Mouse (Mus musculus) liver, postnatal 0 days (tissue): ENCODE measurements around the gene Ip6k3. TPM values are rescaled to one million over a fixed set of nuclear protein-coding genes. Genes with fewer than 3 reads are reported as not detected.

ENCODE experiments used
- ATAC-seq: fragments of 200-750 bp; cut with Nextera tagmentation; 2 replicates; pipeline ENCODE4 v1.8.0; 2017; ENCODE audit warnings: mild to moderate bottlenecking, moderate library complexity
- DNase-seq: peaks from one replicate; pipeline ENCODE4 v3.0.0-alpha.2; 2016
- H3K27ac ChIP-seq: fragments of 300-500 bp; sonication (generic); 2 replicates; pipeline ENCODE4 v1.5.1; 2014; ENCODE audit warnings: antibody characterized with exemption, moderate library complexity, mild to moderate bottlenecking, low read depth
- H3K27me3 ChIP-seq: fragments of 300-500 bp; sonication (generic); 2 replicates; pipeline ENCODE4 v1.6.1; 2014; ENCODE audit warnings: low read length, control low read depth, mixed read lengths; ENCODE audit not compliant: insufficient read depth
- H3K36me3 ChIP-seq: fragments of 300-500 bp; sonication (generic); replicated peaks from 2 replicates; pipeline ENCODE4 v1.6.1; 2014; ENCODE audit warnings: mild to moderate bottlenecking, control low read depth, low read length, moderate library complexity, mixed read lengths; ENCODE audit not compliant: insufficient read depth
- H3K4me1 ChIP-seq: fragments of 300-500 bp; sonication (generic); 2 replicates; pipeline ENCODE4 v1.6.1; 2014; ENCODE audit warnings: antibody characterized with exemption, mild to moderate bottlenecking, control low read depth; ENCODE audit not compliant: insufficient read depth
- H3K4me2 ChIP-seq: fragments of 300-500 bp; sonication (generic); 2 replicates; pipeline ENCODE4 v1.6.1; 2014; ENCODE audit warnings: low read depth, mild to moderate bottlenecking, low read length, moderate library complexity, mixed read lengths
- H3K4me3 ChIP-seq: fragments of 300-500 bp; sonication (generic); 2 replicates; pipeline ENCODE4 v1.5.1; 2014; ENCODE audit warnings: low read depth, low read length
- H3K9ac ChIP-seq: fragments of 300-500 bp; sonication (generic); replicated peaks from 2 replicates; pipeline ENCODE4 v1.6.1; 2014; ENCODE audit warnings: mild to moderate bottlenecking, moderate library complexity
- H3K9me3 ChIP-seq: fragments of 300-500 bp; sonication (generic); 2 replicates; pipeline ENCODE4 v1.6.1; 2016; ENCODE audit warnings: mild to moderate bottlenecking, control low read depth, low read length, mixed read lengths
- CTCF ChIP-seq: sonication (generic); IDR thresholded peaks from 2 replicates; pipeline ENCODE4 v1.5.1; 2016; ENCODE audit warnings: antibody characterized with exemption, low read depth
- EP300 ChIP-seq: IDR thresholded peaks from 2 replicates; pipeline ENCODE4 v1.6.1; 2016; ENCODE audit warnings: antibody characterized with exemption, low read depth, mild to moderate bottlenecking
- WGBS: fragments of 180-500 bp; shearing (Covaris S2); extraction: QIAGEN DNeasy Blood & Tissue Kit; methylation state at CpG from one replicate; pipeline ENCODE4 v1.1.7; 2014; ENCODE audit not compliant: insufficient replicate concordance; 5-methylcytosine and 5-hydroxymethylcytosine counted together
- polyA plus RNA-seq: library from polyadenylated mRNA; unstranded; fragments of >200 nt; fragmentation: Nextera tagmentation; extraction: Ambion mirVana; gene quantifications from 2 replicates; pipeline ENCODE4 v1.2.1, GENCODE M21; 2015

The Ip6k3 gene
- polyA plus RNA-seq, 1 experiment from 2014 or later = 0.06 TPM

DNA sequence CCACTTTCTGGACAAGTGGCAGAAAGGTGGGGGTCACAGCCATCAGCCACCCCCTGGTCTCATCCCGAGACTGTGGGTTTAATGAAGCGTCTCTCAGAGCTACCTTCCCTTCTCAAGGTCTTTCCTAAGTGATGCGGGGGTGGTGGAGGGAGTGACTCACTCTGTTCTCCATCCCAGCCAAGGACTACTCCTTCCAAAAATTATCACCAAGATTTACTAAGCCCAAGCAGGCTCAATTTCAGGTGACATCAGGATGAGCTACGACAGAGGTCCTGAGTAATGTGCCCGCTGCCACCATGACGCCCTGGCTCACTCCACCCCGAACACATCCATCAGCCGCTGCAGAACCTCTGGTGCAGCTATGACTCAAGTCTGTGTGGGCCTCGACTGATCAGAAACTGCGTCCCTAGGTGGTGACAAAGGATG is 36.3 kb downstream of the Ip6k3 start:
- no peaks in the 10 kb centered on the region for H3K36me3 ChIP-seq
- H3K27ac ChIP-seq = no peak overlapping the region
- no peak overlapping the region for H3K4me3 ChIP-seq
- DNase-seq = no peak
- H3K9me3 ChIP-seq = no peaks in the 10 kb centered on the region
- no peak overlapping the region; the same call in 1 of the 2 replicates for H3K9ac ChIP-seq
- 78% methylated on average over 10 of the region's 10 CpGs for WGBS
- no peak overlapping the region for H3K4me2 ChIP-seq
- H3K4me1 ChIP-seq = peaks cover 13% of the 10 kb centered on the region
- no peak for TF ChIP-seq CTCF
- no peak for TF ChIP-seq EP300
- no peaks in the 10 kb centered on the region for H3K27me3 ChIP-seq
- ATAC-seq = no peak

GRCm38 (mm10) chr17:27130246-27130645 is 37.3 kb downstream of the Ip6k3 start:
- Histone ChIP-seq H3K27me3 (no peaks in the 10 kb centered on the region), H3K9me3 (no peaks in the 10 kb centered on the region), H3K27ac (no peak overlapping the region), H3K4me1 (peaks cover 13% of the 10 kb centered on the region), H3K9ac (no peak overlapping the region), H3K36me3 (no peaks in the 10 kb centered on the region), H3K4me2 (no peak overlapping the region), H3K4me3 (no peak overlapping the region)
- ATAC-seq (no peak), DNase-seq (peak; percentile 46)
- WGBS = 49% methylated on average over 9 of the region's 9 CpGs
- TF ChIP-seq EP300 (no peak), CTCF (no peak)

DNA sequence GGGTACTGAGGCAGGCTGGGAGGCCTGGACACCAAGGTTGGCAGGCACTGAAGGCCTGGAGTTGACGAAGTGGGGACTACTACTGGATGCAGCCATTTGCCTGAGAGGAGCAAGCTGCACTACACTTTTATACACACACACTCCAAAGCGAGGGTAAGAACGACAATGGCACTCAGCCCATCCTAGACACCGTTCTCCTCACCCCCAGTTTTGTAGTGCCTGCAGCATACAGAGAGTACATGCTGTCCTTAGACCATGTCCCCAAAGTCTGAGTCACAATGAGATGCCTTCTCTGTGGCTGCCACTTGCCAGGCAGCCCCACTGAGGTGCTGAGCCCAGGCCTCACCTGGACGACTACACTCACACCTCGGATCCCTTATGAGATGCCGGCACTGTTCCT is 37.8 kb downstream of the Ip6k3 start:
- Histone ChIP-seq H3K27me3 (no peaks in the 10 kb centered on the region), H3K4me1 (peaks cover 13% of the 10 kb centered on the region), H3K27ac (no peak overlapping the region), H3K4me3 (no peak overlapping the region), H3K9ac (no peak overlapping the region), H3K4me2 (no peak overlapping the region), H3K36me3 (no peaks in the 10 kb centered on the region), H3K9me3 (no peaks in the 10 kb centered on the region)
- ATAC-seq (no peak), DNase-seq (no peak)
- TF ChIP-seq EP300 = no peak
- 76% methylated on average over 7 of the region's 7 CpGs for whole genome bisulfite sequencing

GRCm38 (mm10) chr17:27129291-27129690 is 38.3 kb downstream of the Ip6k3 start:
- DNase-seq (no peak), ATAC-seq (no peak)
- no peaks in the 10 kb centered on the region for H3K27me3 ChIP-seq
- H3K36me3 ChIP-seq = no peaks in the 10 kb centered on the region
- no peak overlapping the region for H3K4me3 ChIP-seq
- H3K4me2 ChIP-seq = no peak overlapping the region
- H3K4me1 ChIP-seq = peaks cover 13% of the 10 kb centered on the region
- no peak overlapping the region for H3K27ac ChIP-seq
- TF ChIP-seq CTCF = no peak
- no peak for TF ChIP-seq EP300
- no peak overlapping the region for H3K9ac ChIP-seq
- H3K9me3 ChIP-seq = no peaks in the 10 kb centered on the region
- WGBS = 87% methylated on average over 13 of the region's 13 CpGs

DNA sequence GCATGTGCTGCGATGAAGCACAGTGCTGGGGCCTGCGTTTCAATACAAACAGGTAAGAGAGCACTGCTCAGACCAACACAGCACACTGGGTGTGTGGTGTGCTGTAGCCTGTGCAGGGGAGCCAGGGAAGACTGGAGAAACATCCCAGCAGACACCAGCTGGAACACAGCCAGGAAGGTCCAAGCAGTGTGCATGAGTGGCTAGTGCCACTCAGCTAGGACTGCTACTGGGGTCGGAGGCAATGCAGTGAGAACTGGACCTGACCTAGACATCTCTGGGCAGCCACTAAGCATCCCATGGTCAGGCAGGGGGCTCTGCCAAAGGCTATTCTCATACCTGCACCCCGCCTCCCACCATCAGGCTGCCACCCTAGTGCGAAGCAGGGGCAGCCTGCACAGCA is 39.4 kb downstream of the Ip6k3 start:
- no peak overlapping the region for H3K4me3 ChIP-seq
- no peaks in the 10 kb centered on the region for H3K9me3 ChIP-seq
- WGBS = 92% methylated on average over 5 of the region's 5 CpGs
- H3K9ac ChIP-seq = no peak overlapping the region
- peaks cover 17% of the 10 kb centered on the region for H3K4me1 ChIP-seq
- TF ChIP-seq CTCF = no peak
- no peak for ATAC-seq
- H3K27me3 ChIP-seq = no peaks in the 10 kb centered on the region
- no peak overlapping the region for H3K27ac ChIP-seq
- DNase-seq = no peak
- H3K36me3 ChIP-seq = peaks cover 3% of the 10 kb centered on the region; the same call in 1 of the 2 replicates
- no peak overlapping the region for H3K4me2 ChIP-seq

GRCm38 (mm10) chr17:27126974-27127373 is 40.6 kb downstream of the Ip6k3 start:
- Histone ChIP-seq H3K36me3 (peaks cover 7% of the 10 kb centered on the region; the same call in 1 of the 2 replicates), H3K27ac (no peak overlapping the region), H3K4me2 (no peak overlapping the region), H3K4me1 (peaks cover 13% of the 10 kb centered on the region; the same call in 1 of the 2 replicates), H3K9me3 (no peaks in the 10 kb centered on the region), H3K27me3 (no peaks in the 10 kb centered on the region), H3K4me3 (no peak overlapping the region), H3K9ac (no peak overlapping the region)
- DNase-seq = no peak
- no peak for TF ChIP-seq CTCF
- no peak for TF ChIP-seq EP300
- no peak for ATAC-seq
- 79% methylated on average over 10 of the region's 10 CpGs for WGBS

- DNase-seq (no peak), ATAC-seq (no peak)
- H3K27ac ChIP-seq = no peak overlapping the region
- no peaks in the 10 kb centered on the region for H3K9me3 ChIP-seq
- WGBS = 82% methylated on average over 11 of the region's 11 CpGs
- H3K4me2 ChIP-seq = no peak overlapping the region
- no peaks in the 10 kb centered on the region for H3K27me3 ChIP-seq
- TF ChIP-seq CTCF (no peak), EP300 (no peak)
- no peak overlapping the region for H3K9ac ChIP-seq
- peaks cover 7% of the 10 kb centered on the region; the same call in 1 of the 2 replicates for H3K36me3 ChIP-seq
- no peak overlapping the region for H3K4me3 ChIP-seq
- H3K4me1 ChIP-seq = peaks cover 13% of the 10 kb centered on the region; the same call in 1 of the 2 replicates
These were observed 41.9 kb downstream of the Ip6k3 start for GRCm38 (mm10) chr17:27125669-27126202.
